8 mouse cellular contexts compared by ENCODE assay signal in genomic region chr11:101062971-101063675, GRCm38 (mm10). TPM values are rescaled to one million over a fixed set of nuclear protein-coding genes. Genes with fewer than 3 reads are reported as not detected.
DNase-seq lines count a peak whose midpoint lies in the region; ATAC-seq lines count a peak whose summit lies in the region.

No protein-coding gene starts in this region.

- H3K27ac ChIP-seq in lung, embryonic 15.5 days, result peak overlapping the region; percentile 99
- H3K27ac ChIP-seq in intestine, embryonic 15.5 days, result peak overlapping the region; percentile 99
- H3K27ac ChIP-seq in neural tube, embryonic 12.5 days, result peak overlapping the region; percentile 2; the same call in 1 of the 2 replicates

- H3K4me3 ChIP-seq in lung, embryonic 15.5 days, result no peak overlapping the region
- no peak overlapping the region for H3K4me3 ChIP-seq in intestine, embryonic 15.5 days (replicated peaks)
- H3K4me3 ChIP-seq in neural tube, embryonic 12.5 days, result no peak overlapping the region

- peak overlapping the region; percentile 28; the same call in 1 of the 2 replicates for H3K9ac ChIP-seq in lung, embryonic 15.5 days
- peak overlapping the region; percentile 29; the same call in 1 of the 2 replicates for H3K9ac ChIP-seq in intestine, embryonic 15.5 days
- no peak overlapping the region for H3K9ac ChIP-seq in neural tube, embryonic 12.5 days

- no peaks in the 10 kb centered on the region for H3K9me3 ChIP-seq in lung, embryonic 15.5 days
- H3K9me3 ChIP-seq in intestine, embryonic 15.5 days, result no peaks in the 10 kb centered on the region
- no peaks in the 10 kb centered on the region for H3K9me3 ChIP-seq in neural tube, embryonic 12.5 days

- 55% methylated on average over 14 of the region's 14 CpGs for WGBS in lung, embryonic 15.5 days
- WGBS in intestine, embryonic 15.5 days, result 57% methylated on average over 14 of the region's 14 CpGs
- 70% methylated on average over 14 of the region's 14 CpGs for WGBS in neural tube, embryonic 12.5 days

- H3K36me3 ChIP-seq in lung, embryonic 15.5 days, result no peaks in the 10 kb centered on the region
- H3K36me3 ChIP-seq in intestine, embryonic 15.5 days, result no peaks in the 10 kb centered on the region
- peaks cover 44% of the 10 kb centered on the region for H3K36me3 ChIP-seq in neural tube, embryonic 12.5 days

- ATAC-seq in lung, embryonic 15.5 days (ENCODE audit: borderline replicate concordance, extremely low read depth, low FRiP score, low TSS enrichment), result peak; percentile 3
- peak; percentile 41 for ATAC-seq in intestine, embryonic 15.5 days
- no peak for ATAC-seq in neural tube, embryonic 12.5 days (ENCODE audit: low FRiP score, low read depth)

- peak; percentile 15 for DNase-seq in adrenal gland, adult 8-10 months
- no peak for DNase-seq in adrenal gland, postnatal 25 days
- no peak for DNase-seq in lung, postnatal 14 days
- no peak for DNase-seq in spleen, adult 12 weeks (ENCODE audit: low spot score)
- no peak for DNase-seq in embryo, embryonic 9.5 days (ENCODE audit: extremely low spot score)

- H3K4me1 ChIP-seq in lung, embryonic 15.5 days, result peaks cover 76% of the 10 kb centered on the region
- H3K4me1 ChIP-seq in intestine, embryonic 15.5 days (replicated peaks), result peaks cover 59% of the 10 kb centered on the region
- H3K4me1 ChIP-seq in neural tube, embryonic 12.5 days, result peaks cover 16% of the 10 kb centered on the region

- 0 out of 2 replicates have a peak, but pooled peaks cover under 1% of the 10 kb centered on the region for H3K27me3 ChIP-seq in lung, embryonic 15.5 days
- no peaks in the 10 kb centered on the region for H3K27me3 ChIP-seq in intestine, embryonic 15.5 days (replicated peaks)
- H3K27me3 ChIP-seq in neural tube, embryonic 12.5 days (replicated peaks), result no peaks in the 10 kb centered on the region

- peak overlapping the region; percentile 19 for H3K4me2 ChIP-seq in lung, embryonic 15.5 days
- peak overlapping the region; percentile 45 for H3K4me2 ChIP-seq in intestine, embryonic 15.5 days (replicated peaks)
- H3K4me2 ChIP-seq in neural tube, embryonic 12.5 days (replicated peaks), result no peak overlapping the region

RNA-seq across cellular contexts. Expression of gene Naglu, which starts 6.7 kb away (rescaled TPM):
- 10 to 100 TPM; 45.3 to 51.8 (median 49.6) TPM for total RNA-seq in adrenal gland, adult 8-10 months (2022)
- 39.3 and 54.1 TPM in 2 replicates for total RNA-seq in adrenal gland, postnatal 25 days (2021)
- polyA plus RNA-seq in lung, embryonic 15.5 days (2015; fragmentation: Nextera tagmentation; extraction: Ambion mirVana), result 20.4 and 22.5 TPM in 2 replicates
- polyA plus RNA-seq in intestine, embryonic 15.5 days (2015; fragmentation: Nextera tagmentation; extraction: Ambion mirVana), result 14.9 and 16.4 TPM in 2 replicates
- 10.8 and 11.1 TPM in 2 replicates for polyA plus RNA-seq in neural tube, embryonic 12.5 days (2016; fragmentation: Nextera tagmentation; extraction: Ambion mirVana)

RNA-seq across cellular contexts. Expression of gene Hsd17b1, which starts 15.1 kb away (rescaled TPM):
- 1 to 10 TPM; 1.7 to 2.4 (median 2.0) TPM for total RNA-seq in adrenal gland, adult 8-10 months (2022)
- 2.6 and 3.3 TPM in 2 replicates for total RNA-seq in adrenal gland, postnatal 25 days (2021)
- 0.11 and 0.15 TPM in 2 replicates for polyA plus RNA-seq in lung, embryonic 15.5 days (2015; fragmentation: Nextera tagmentation; extraction: Ambion mirVana)
- polyA plus RNA-seq in intestine, embryonic 15.5 days (2015; fragmentation: Nextera tagmentation; extraction: Ambion mirVana), result not detected in 2 replicates
- 0.14 and 0.29 TPM in 2 replicates for polyA plus RNA-seq in neural tube, embryonic 12.5 days (2016; fragmentation: Nextera tagmentation; extraction: Ambion mirVana)

RNA-seq across cellular contexts. Expression of gene Coasy, which starts 19.2 kb away (rescaled TPM):
- 100 to 1,000 TPM in 2 of 4 experiments, 10 to 100 TPM in 2; 70.8 to 104 (median 89.9) TPM for total RNA-seq in adrenal gland, adult 8-10 months (2022)
- total RNA-seq in adrenal gland, postnatal 25 days (2021), result 93.5 and 115 TPM in 2 replicates
- polyA plus RNA-seq in lung, embryonic 15.5 days (2015; fragmentation: Nextera tagmentation; extraction: Ambion mirVana), result 42.8 and 43.2 TPM in 2 replicates
- 41.8 and 43.9 TPM in 2 replicates for polyA plus RNA-seq in intestine, embryonic 15.5 days (2015; fragmentation: Nextera tagmentation; extraction: Ambion mirVana)
- 50.8 and 54.5 TPM in 2 replicates for polyA plus RNA-seq in neural tube, embryonic 12.5 days (2016; fragmentation: Nextera tagmentation; extraction: Ambion mirVana)

RNA-seq across cellular contexts. Expression of gene Mlx, which starts 24.0 kb away (rescaled TPM):
- total RNA-seq in adrenal gland, adult 8-10 months (2022), result 10 to 100 TPM; 38.1 to 69.0 (median 47.6) TPM
- 55.2 and 70.0 TPM in 2 replicates for total RNA-seq in adrenal gland, postnatal 25 days (2021)
- 43.4 and 54.1 TPM in 2 replicates for polyA plus RNA-seq in lung, embryonic 15.5 days (2015; fragmentation: Nextera tagmentation; extraction: Ambion mirVana)
- polyA plus RNA-seq in intestine, embryonic 15.5 days (2015; fragmentation: Nextera tagmentation; extraction: Ambion mirVana), result 65.0 and 65.4 TPM in 2 replicates
- 59.6 and 68.0 TPM in 2 replicates for polyA plus RNA-seq in neural tube, embryonic 12.5 days (2016; fragmentation: Nextera tagmentation; extraction: Ambion mirVana)

RNA-seq across cellular contexts. Expression of gene Psmc3ip, which starts 32.1 kb away (rescaled TPM):
- total RNA-seq in adrenal gland, adult 8-10 months (2022), result 1 to 10 TPM; 3.6 to 5.9 (median 4.2) TPM
- total RNA-seq in adrenal gland, postnatal 25 days (2021), result 7.1 and 9.4 TPM in 2 replicates
- polyA plus RNA-seq in lung, embryonic 15.5 days (2015; fragmentation: Nextera tagmentation; extraction: Ambion mirVana), result 35.1 and 37.5 TPM in 2 replicates
- 22.6 and 23.4 TPM in 2 replicates for polyA plus RNA-seq in intestine, embryonic 15.5 days (2015; fragmentation: Nextera tagmentation; extraction: Ambion mirVana)
- 31.4 and 34.3 TPM in 2 replicates for polyA plus RNA-seq in neural tube, embryonic 12.5 days (2016; fragmentation: Nextera tagmentation; extraction: Ambion mirVana)

Comparison
In these comparisons a context has a peak if more than half of its experiments do, and no peak if none do; other contexts are left out.
1. H3K27ac ChIP-seq: peak in every context shown above with its lines; median percentile 99 in lung, embryonic 15.5 days; 99 in intestine, embryonic 15.5 days; 2 in neural tube, embryonic 12.5 days.